Mouse (Mus musculus) kidney, postnatal 14 days (tissue): ENCODE data around the gene Mrps18c.

ENCODE experiments used
- DNase-seq: peaks from one replicate; pipeline ENCODE4 v3.0.0; 2022; ENCODE audit warnings: mixed read lengths

Mrps18c gene

GRCm38 (mm10) chr5:100798165-100798860, at the start of gene Mrps18c, which contains the start of gene Helq:
TSS of gene Mrps18c (plus strand) at chr5:100798627.
TSS of gene Helq (minus strand) at chr5:100798598.
- DNase-seq: peak; percentile 93

- DNase-seq: no peak
Measured at GRCm38 (mm10) chr5:100750617-100751255, 47.7 kb upstream of the Mrps18c start.

- no peak for DNase-seq
Measured at GRCm38 (mm10) chr5:100751655-100752054, 46.8 kb upstream of the Mrps18c start.

GRCm38 (mm10) chr5:100753407-100753806, 45.0 kb upstream of the Mrps18c start:
- DNase-seq: no peak

GRCm38 (mm10) chr5:100758121-100758520, 40.3 kb upstream of the Mrps18c start:
- DNase-seq: no peak

GRCm38 (mm10) chr5:100760049-100760663, 38.3 kb upstream of the Mrps18c start:
- no peak for DNase-seq

- DNase-seq: no peak
Measured at GRCm38 (mm10) chr5:100761736-100762135, 36.7 kb upstream of the Mrps18c start.

GRCm38 (mm10) chr5:100766026-100766425, 32.4 kb upstream of the Mrps18c start:
- DNase-seq: no peak

- DNase-seq: no peak
Measured at GRCm38 (mm10) chr5:100771575-100771974, 26.9 kb upstream of the Mrps18c start.

GRCm38 (mm10) chr5:100775778-100776404, 22.5 kb upstream of the Mrps18c start:
- no peak for DNase-seq

- DNase-seq: no peak
Measured at GRCm38 (mm10) chr5:100776900-100777299, 21.5 kb upstream of the Mrps18c start.

- no peak for DNase-seq
Measured at GRCm38 (mm10) chr5:100779002-100779401, 19.4 kb upstream of the Mrps18c start.

GRCm38 (mm10) chr5:100787527-100787926, 10.9 kb upstream of the Mrps18c start:
- no peak for DNase-seq

GRCm38 (mm10) chr5:100792261-100792660, 6.2 kb upstream of the Mrps18c start:
- peak; percentile 28 for DNase-seq

GRCm38 (mm10) chr5:100794084-100794483, 4.3 kb upstream of the Mrps18c start:
- DNase-seq: no peak

GRCm38 (mm10) chr5:100818341-100818740, 19.9 kb downstream of the Mrps18c start:
- no peak for DNase-seq

GRCm38 (mm10) chr5:100819568-100820480, 21.4 kb downstream of the Mrps18c start:
- no peak for DNase-seq

- peak; percentile 90 for DNase-seq
Measured at GRCm38 (mm10) chr5:100820483-100821184, 22.2 kb downstream of the Mrps18c start, which contains the start of gene Abraxas1. TSS of gene Abraxas1 (minus strand) at chr5:100820965.

- no peak for DNase-seq
Measured at GRCm38 (mm10) chr5:100821375-100821774, 22.9 kb downstream of the Mrps18c start.

GRCm38 (mm10) chr5:100822826-100823225, 24.4 kb downstream of the Mrps18c start:
- no peak for DNase-seq

GRCm38 (mm10) chr5:100825975-100826374, 27.5 kb downstream of the Mrps18c start:
- no peak for DNase-seq

- no peak for DNase-seq
Measured at GRCm38 (mm10) chr5:100826531-100826930, 28.1 kb downstream of the Mrps18c start.
